Mouse (Mus musculus) cortical plate, adult 2 months (tissue): Measurements from ENCODE around the gene Togaram1.

ENCODE experiments used
- CTCF ChIP-seq: fragments of 200-500 bp; IDR thresholded peaks from 2 replicates; pipeline ENCODE4 v1.5.1; 2011; ENCODE audit warnings: mild to moderate bottlenecking, control low read depth, low read length; ENCODE audit not compliant: insufficient read depth; ENCODE audit errors: extremely low read depth
- POLR2A ChIP-seq: fragments of 200-500 bp; IDR thresholded peaks from 2 replicates; pipeline ENCODE4 v1.6.1; 2011; ENCODE audit warnings: mild to moderate bottlenecking, low read length, control low read depth; ENCODE audit not compliant: insufficient read depth; ENCODE audit errors: extremely low read depth

DNA sequence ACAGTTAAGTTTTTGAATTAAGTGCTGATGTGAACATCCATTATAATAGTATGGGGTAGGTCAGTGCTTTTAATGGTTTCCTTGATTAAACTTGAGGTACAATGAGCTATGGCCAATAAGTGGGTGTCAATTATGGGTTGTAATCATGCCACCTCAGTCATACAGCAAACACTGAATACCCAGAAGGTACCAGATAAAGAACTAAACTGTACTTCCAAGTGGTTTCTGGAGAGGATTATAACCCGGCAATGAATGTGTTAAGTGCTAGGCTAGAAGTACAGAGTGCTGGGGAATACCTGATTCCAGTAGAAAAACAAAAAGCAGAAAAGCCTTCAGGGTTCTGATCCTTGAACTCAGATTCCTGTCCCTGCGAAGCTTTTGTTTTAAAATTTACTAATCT is 2.5 kb downstream of the Togaram1 start:
- TF ChIP-seq POLR2A (no peak), CTCF (no peak)
